Mouse (Mus musculus) cerebellum, adult 8-10 months (tissue): ENCODE results near the gene Cacna1e.

ENCODE experiments used
- DNase-seq: peaks from one replicate; pipeline ENCODE4 v3.0.0; 2022

The Cacna1e gene

GRCm38 (mm10) chr1:154615759-154616158 lies 268.5 kb downstream of the Cacna1e start:
- DNase-seq = no peak

- DNase-seq = no peak
Measured at GRCm38 (mm10) chr1:154608516-154608915, 275.8 kb downstream of the Cacna1e start.

- no peak for DNase-seq
Measured at GRCm38 (mm10) chr1:154607406-154607805, 276.9 kb downstream of the Cacna1e start.

GRCm38 (mm10) chr1:154605601-154606000 lies 278.7 kb downstream of the Cacna1e start:
- peak; percentile 22 for DNase-seq

- no peak for DNase-seq
Measured at GRCm38 (mm10) chr1:154603781-154604180, 280.5 kb downstream of the Cacna1e start.

GRCm38 (mm10) chr1:154602531-154602930 lies 281.8 kb downstream of the Cacna1e start:
- no peak for DNase-seq

GRCm38 (mm10) chr1:154582516-154582915 lies 301.8 kb downstream of the Cacna1e start:
- no peak for DNase-seq

GRCm38 (mm10) chr1:154579929-154580328 lies 304.4 kb downstream of the Cacna1e start:
- DNase-seq = no peak

GRCm38 (mm10) chr1:154578748-154579147 lies 305.6 kb downstream of the Cacna1e start:
- no peak for DNase-seq

GRCm38 (mm10) chr1:154576418-154576817 lies 307.9 kb downstream of the Cacna1e start:
- DNase-seq = no peak

GRCm38 (mm10) chr1:154566026-154566425 lies 318.3 kb downstream of the Cacna1e start:
- DNase-seq = no peak

- DNase-seq = no peak
Measured at GRCm38 (mm10) chr1:154555811-154556210, 328.5 kb downstream of the Cacna1e start.

- no peak for DNase-seq
Measured at GRCm38 (mm10) chr1:154553132-154553531, 331.2 kb downstream of the Cacna1e start.

GRCm38 (mm10) chr1:154537445-154537844 lies 346.9 kb downstream of the Cacna1e start:
- no peak for DNase-seq

GRCm38 (mm10) chr1:154536763-154537162 lies 347.5 kb downstream of the Cacna1e start:
- DNase-seq = no peak

- no peak for DNase-seq
Measured at GRCm38 (mm10) chr1:154532987-154533940, 351.0 kb downstream of the Cacna1e start.

- no peak for DNase-seq
Measured at GRCm38 (mm10) chr1:154529666-154530065, 354.6 kb downstream of the Cacna1e start.

- no peak for DNase-seq
Measured at GRCm38 (mm10) chr1:154528803-154529202, 355.5 kb downstream of the Cacna1e start.

GRCm38 (mm10) chr1:154520715-154521114 lies 363.6 kb downstream of the Cacna1e start:
- DNase-seq = no peak

- no peak for DNase-seq
Measured at GRCm38 (mm10) chr1:154515350-154515749, 369.0 kb downstream of the Cacna1e start.

GRCm38 (mm10) chr1:154511736-154512135 lies 372.6 kb downstream of the Cacna1e start:
- DNase-seq = no peak

- no peak for DNase-seq
Measured at GRCm38 (mm10) chr1:154504005-154504404, 380.3 kb downstream of the Cacna1e start.

- DNase-seq = no peak
Measured at GRCm38 (mm10) chr1:154500869-154501268, 383.4 kb downstream of the Cacna1e start.

GRCm38 (mm10) chr1:154500187-154500866 lies 384.0 kb downstream of the Cacna1e start:
- peak; percentile 17 for DNase-seq
